Mouse (Mus musculus): ENCODE data around the gene Hspe1. TPM values are rescaled to one million over a fixed set of nuclear protein-coding genes. Genes with fewer than 3 reads are reported as not detected.

The Hspe1 gene
- total and polyA plus RNA-seq, 3 experiments, result 163 to 797 (median 166) TPM

GRCm38 (mm10) chr1:55129716-55130115, 41.8 kb downstream of the Hspe1 start:
- DNase-seq (ENCODE audit: low spot score) (peak; percentile 10), ATAC-seq (ENCODE audit: extremely low read depth, insufficient number of reproducible peaks, low FRiP score, poor library complexity, severe bottlenecking) (no peak)
- no peak for TF ChIP-seq POLR2AphosphoS5 (IDR thresholded peaks at IDR 0.05; ENCODE audit: insufficient replicate concordance, low read depth, low read length)
- no peak for TF ChIP-seq GATA2 (IDR thresholded peaks at IDR 0.05; ENCODE audit: borderline replicate concordance, low read depth, low read length)
- TF ChIP-seq TAL1 (conservative IDR thresholded peaks at IDR 0.05; ENCODE audit: low read depth, low read length), result no peak
- TF ChIP-seq CTCF (IDR thresholded peaks at IDR 0.05; ENCODE audit: low read depth, low read length), result no peak
- H3K4me1 ChIP-seq (ENCODE audit: insufficient read depth, low read depth, low read length), result peaks cover 33% of the 10 kb centered on the region
- peaks cover 13% of the 10 kb centered on the region for H3K36me3 ChIP-seq (replicated peaks)
- H3K9me3 ChIP-seq (replicated peaks), result no peaks in the 10 kb centered on the region
- no peak overlapping the region for H3K4me3 ChIP-seq (ENCODE audit: low read depth, low read length)
- no peaks in the 10 kb centered on the region for H3K27me3 ChIP-seq (ENCODE audit: insufficient read depth, low read length)

GRCm38 (mm10) chr1:55130190-55130916, 42.4 kb downstream of the Hspe1 start:
- DNase-seq (ENCODE audit: low spot score), result no peak
- no peak for TF ChIP-seq GATA2 (IDR thresholded peaks at IDR 0.05; ENCODE audit: borderline replicate concordance, low read depth, low read length)
- TF ChIP-seq CTCF (IDR thresholded peaks at IDR 0.05; ENCODE audit: low read depth, low read length), result no peak
- 0 out of 2 replicates have a peak, but pooled peaks have one; percentile 2 for ATAC-seq (ENCODE audit: extremely low read depth, insufficient number of reproducible peaks, low FRiP score, poor library complexity, severe bottlenecking)

GRCm38 (mm10) chr1:55130943-55131401, 43.0 kb downstream of the Hspe1 start, which contains the start of gene Mob4:
Mob4 (plus strand) TSS chr1:55131231.
- peak within 1 kb of the TSS; percentile 98 for H3K4me3 ChIP-seq (ENCODE audit: low read depth, low read length)

More at GRCm38 (mm10) chr1:55130190-55130916, 42.4 kb downstream of the Hspe1 start:
- Histone ChIP-seq H3K4me1 (ENCODE audit: insufficient read depth, low read depth, low read length) (peaks cover 33% of the 10 kb centered on the region), H3K9me3 (replicated peaks) (no peaks in the 10 kb centered on the region), H3K27me3 (ENCODE audit: insufficient read depth, low read length) (no peaks in the 10 kb centered on the region), H3K4me3 (ENCODE audit: low read depth, low read length) (peak overlapping the region; percentile 98), H3K36me3 (replicated peaks) (peaks cover 18% of the 10 kb centered on the region)

GRCm38 (mm10) chr1:55131424-55132014, 43.6 kb downstream of the Hspe1 start:
- H3K4me1 ChIP-seq (ENCODE audit: insufficient read depth, low read depth, low read length), result peaks cover 33% of the 10 kb centered on the region
- TF ChIP-seq GATA2 (IDR thresholded peaks at IDR 0.05; ENCODE audit: borderline replicate concordance, low read depth, low read length) (no peak), POLR2AphosphoS5 (IDR thresholded peaks at IDR 0.05; ENCODE audit: insufficient replicate concordance, low read depth, low read length) (no peak), TAL1 (conservative IDR thresholded peaks at IDR 0.05; ENCODE audit: low read depth, low read length) (no peak), CTCF (IDR thresholded peaks at IDR 0.05; ENCODE audit: low read depth, low read length) (no peak), GATA1 (IDR thresholded peaks at IDR 0.05; ENCODE audit: borderline replicate concordance, low read length) (no peak)

More at GRCm38 (mm10) chr1:55130943-55131401, 43.0 kb downstream of the Hspe1 start, which contains the start of gene Mob4:
- Histone ChIP-seq H3K9me3 (replicated peaks) (no peaks in the 10 kb centered on the region), H3K4me1 (ENCODE audit: insufficient read depth, low read depth, low read length) (peaks cover 33% of the 10 kb centered on the region), H3K36me3 (replicated peaks) (peaks cover 24% of the 10 kb centered on the region), H3K27me3 (ENCODE audit: insufficient read depth, low read length) (no peaks in the 10 kb centered on the region)
- ATAC-seq (ENCODE audit: extremely low read depth, insufficient number of reproducible peaks, low FRiP score, poor library complexity, severe bottlenecking) (peak; percentile 85), DNase-seq (ENCODE audit: low spot score) (peak; percentile 96)
- TF ChIP-seq GATA2 (IDR thresholded peaks at IDR 0.05; ENCODE audit: borderline replicate concordance, low read depth, low read length), result no peak
- no peak for TF ChIP-seq POLR2AphosphoS5 (IDR thresholded peaks at IDR 0.05; ENCODE audit: insufficient replicate concordance, low read depth, low read length)
- no peak for TF ChIP-seq TAL1 (conservative IDR thresholded peaks at IDR 0.05; ENCODE audit: low read depth, low read length)
- no peak for TF ChIP-seq CTCF (IDR thresholded peaks at IDR 0.05; ENCODE audit: low read depth, low read length)
- no peak for TF ChIP-seq GATA1 (IDR thresholded peaks at IDR 0.05; ENCODE audit: borderline replicate concordance, low read length)

GRCm38 (mm10) chr1:55132308-55132707, 44.4 kb downstream of the Hspe1 start:
- Histone ChIP-seq H3K9me3 (replicated peaks) (no peaks in the 10 kb centered on the region), H3K27me3 (ENCODE audit: insufficient read depth, low read length) (no peaks in the 10 kb centered on the region), H3K4me3 (ENCODE audit: low read depth, low read length) (peak overlapping the region; percentile 98), H3K4me1 (ENCODE audit: insufficient read depth, low read depth, low read length) (peaks cover 33% of the 10 kb centered on the region), H3K36me3 (replicated peaks) (peaks cover 26% of the 10 kb centered on the region)
- DNase-seq (ENCODE audit: low spot score) (no peak), ATAC-seq (ENCODE audit: extremely low read depth, insufficient number of reproducible peaks, low FRiP score, poor library complexity, severe bottlenecking) (no peak)
- no peak for TF ChIP-seq TAL1 (conservative IDR thresholded peaks at IDR 0.05; ENCODE audit: low read depth, low read length)
- no peak for TF ChIP-seq GATA2 (IDR thresholded peaks at IDR 0.05; ENCODE audit: borderline replicate concordance, low read depth, low read length)

More at GRCm38 (mm10) chr1:55131424-55132014, 43.6 kb downstream of the Hspe1 start:
- peak overlapping the region; percentile 98 for H3K4me3 ChIP-seq (ENCODE audit: low read depth, low read length)
- DNase-seq (ENCODE audit: low spot score) (peak; percentile 50), ATAC-seq (ENCODE audit: extremely low read depth, insufficient number of reproducible peaks, low FRiP score, poor library complexity, severe bottlenecking) (no peak)
- H3K27me3 ChIP-seq (ENCODE audit: insufficient read depth, low read length), result no peaks in the 10 kb centered on the region
- H3K9me3 ChIP-seq (replicated peaks), result no peaks in the 10 kb centered on the region
- peaks cover 24% of the 10 kb centered on the region for H3K36me3 ChIP-seq (replicated peaks)

- H3K27me3 ChIP-seq (ENCODE audit: insufficient read depth, low read length), result no peaks in the 10 kb centered on the region
- H3K4me3 ChIP-seq (ENCODE audit: low read depth, low read length), result no peak overlapping the region; the same call in 1 of the 2 replicates
- TF ChIP-seq POLR2AphosphoS5 (IDR thresholded peaks at IDR 0.05; ENCODE audit: insufficient replicate concordance, low read depth, low read length) (no peak), GATA1 (IDR thresholded peaks at IDR 0.05; ENCODE audit: borderline replicate concordance, low read length) (no peak), GATA2 (IDR thresholded peaks at IDR 0.05; ENCODE audit: borderline replicate concordance, low read depth, low read length) (no peak), CTCF (IDR thresholded peaks at IDR 0.05; ENCODE audit: low read depth, low read length) (no peak)
- ATAC-seq (ENCODE audit: extremely low read depth, insufficient number of reproducible peaks, low FRiP score, poor library complexity, severe bottlenecking) (no peak), DNase-seq (ENCODE audit: low spot score) (no peak)
- H3K4me1 ChIP-seq (ENCODE audit: insufficient read depth, low read depth, low read length), result peaks cover 36% of the 10 kb centered on the region
- H3K9me3 ChIP-seq (replicated peaks), result no peaks in the 10 kb centered on the region
- peaks cover 33% of the 10 kb centered on the region for H3K36me3 ChIP-seq (replicated peaks)
Observed at GRCm38 (mm10) chr1:55133173-55133572, 45.2 kb downstream of the Hspe1 start.

Data from G1E (cell line).